Mouse (Mus musculus): ENCODE measurements at regions not wholly inside any gene's neighbourhood (a gene's known extent, or its start where the extent isn't known, plus 50 kb on each side); places are given as distances from the start of the nearest gene placed in this dataset.
A peak's percentile ranks its signal among the peaks of the same experiment; 100 is the strongest.
"Not testable (repeated sequence)": the region's sequence is repeated elsewhere in the genome, so short reads cannot be mapped to it uniquely, and the experiment has no call there.

- Histone ChIP-seq H3K9ac (no peak overlapping the region), H3K9me3 (ENCODE audit: control insufficient read depth, low read length) (no peaks in the 10 kb centered on the region), H3K27me3 (ENCODE audit: control insufficient read depth, insufficient read depth, low read length) (no peaks in the 10 kb centered on the region), H3K4me2 (replicated peaks) (no peak overlapping the region), H3K27ac (no peak overlapping the region), H3K4me1 (replicated peaks; ENCODE audit: control insufficient read depth, insufficient read depth, low read length) (peaks cover 29% of the 10 kb centered on the region), H3K36me3 (replicated peaks; ENCODE audit: control insufficient read depth, insufficient read depth) (no peaks in the 10 kb centered on the region), H3K4me3 (replicated peaks; ENCODE audit: low read length) (no peak overlapping the region)
- WGBS, result 55% methylated on average over 9 of the region's 9 CpGs
- ATAC-seq (ENCODE audit: low FRiP score) (no peak), DNase-seq (ENCODE audit: low spot score) (no peak)
Observed at GRCm38 (mm10) chr4:131161501-131161900, 217.3 kb downstream of the Matn1 start.

- no peak overlapping the region for H3K4me3 ChIP-seq (replicated peaks; ENCODE audit: low read length)
- H3K9me3 ChIP-seq (ENCODE audit: control insufficient read depth, low read length), result no peaks in the 10 kb centered on the region
- no peak for ATAC-seq (ENCODE audit: low FRiP score)
- no peak overlapping the region for H3K27ac ChIP-seq
- no peak overlapping the region for H3K9ac ChIP-seq
- H3K4me2 ChIP-seq (replicated peaks), result no peak overlapping the region
- no peaks in the 10 kb centered on the region for H3K36me3 ChIP-seq (replicated peaks; ENCODE audit: control insufficient read depth, insufficient read depth)
- H3K4me1 ChIP-seq (replicated peaks; ENCODE audit: control insufficient read depth, insufficient read depth, low read length), result peaks cover 29% of the 10 kb centered on the region
- WGBS, result 18% methylated on average over 7 of the region's 7 CpGs
- H3K27me3 ChIP-seq (ENCODE audit: control insufficient read depth, insufficient read depth, low read length), result no peaks in the 10 kb centered on the region
- no peak for DNase-seq (ENCODE audit: low spot score)
Observed at GRCm38 (mm10) chr4:131163782-131164315, 219.7 kb downstream of the Matn1 start.

GRCm38 (mm10) chr4:131166574-131167270 lies 222.5 kb downstream of the Matn1 start:
- no peaks in the 10 kb centered on the region for H3K9me3 ChIP-seq (ENCODE audit: control insufficient read depth, low read length)
- H3K4me1 ChIP-seq (replicated peaks; ENCODE audit: control insufficient read depth, insufficient read depth, low read length), result peaks cover 7% of the 10 kb centered on the region; the same call in 1 of the 2 replicates
- no peak overlapping the region for H3K9ac ChIP-seq
- no peak for DNase-seq (ENCODE audit: low spot score)
- no peak for ATAC-seq (ENCODE audit: low FRiP score)
- no peaks in the 10 kb centered on the region for H3K27me3 ChIP-seq (ENCODE audit: control insufficient read depth, insufficient read depth, low read length)
- no peaks in the 10 kb centered on the region for H3K36me3 ChIP-seq (replicated peaks; ENCODE audit: control insufficient read depth, insufficient read depth)
- H3K4me2 ChIP-seq (replicated peaks), result no peak overlapping the region
- H3K4me3 ChIP-seq (replicated peaks; ENCODE audit: low read length), result no peak overlapping the region
- 81% methylated on average over 9 of the region's 9 CpGs for WGBS
- no peak overlapping the region for H3K27ac ChIP-seq

- 88% methylated on average over 2 of the region's 2 CpGs for WGBS
- ATAC-seq (ENCODE audit: low FRiP score), result no peak
Observed at GRCm38 (mm10) chr4:131167921-131168320, 223.7 kb downstream of the Matn1 start.

GRCm38 (mm10) chr4:131173783-131174460 lies 229.7 kb downstream of the Matn1 start:
- whole genome bisulfite sequencing, result 53% methylated on average over 28 of the region's 28 CpGs
- Histone ChIP-seq H3K9ac (no peak overlapping the region), H3K36me3 (replicated peaks; ENCODE audit: control insufficient read depth, insufficient read depth) (no peaks in the 10 kb centered on the region), H3K4me1 (replicated peaks; ENCODE audit: control insufficient read depth, insufficient read depth, low read length) (no peaks in the 10 kb centered on the region; the same call in 1 of the 2 replicates), H3K27me3 (ENCODE audit: control insufficient read depth, insufficient read depth, low read length) (no peaks in the 10 kb centered on the region), H3K9me3 (ENCODE audit: control insufficient read depth, low read length) (no peaks in the 10 kb centered on the region), H3K27ac (no peak overlapping the region), H3K4me2 (replicated peaks) (peak overlapping the region; percentile 27), H3K4me3 (replicated peaks; ENCODE audit: low read length) (no peak overlapping the region)
- no peak; the same call in 1 of the 2 replicates for ATAC-seq (ENCODE audit: low FRiP score)
- no peak for DNase-seq (ENCODE audit: low spot score)

More at GRCm38 (mm10) chr4:131167921-131168320, 223.7 kb downstream of the Matn1 start:
- H3K4me3 ChIP-seq (replicated peaks; ENCODE audit: low read length), result no peak overlapping the region
- no peak for DNase-seq (ENCODE audit: low spot score)
- H3K27me3 ChIP-seq (ENCODE audit: control insufficient read depth, insufficient read depth, low read length), result no peaks in the 10 kb centered on the region
- H3K9me3 ChIP-seq (ENCODE audit: control insufficient read depth, low read length), result no peaks in the 10 kb centered on the region
- no peaks in the 10 kb centered on the region for H3K36me3 ChIP-seq (replicated peaks; ENCODE audit: control insufficient read depth, insufficient read depth)
- H3K9ac ChIP-seq, result no peak overlapping the region
- no peak overlapping the region for H3K27ac ChIP-seq
- H3K4me2 ChIP-seq (replicated peaks), result no peak overlapping the region
- H3K4me1 ChIP-seq (replicated peaks; ENCODE audit: control insufficient read depth, insufficient read depth, low read length), result peaks cover 6% of the 10 kb centered on the region; the same call in 1 of the 2 replicates

- no peak overlapping the region for H3K4me3 ChIP-seq (replicated peaks; ENCODE audit: low read length)
- no peak overlapping the region for H3K27ac ChIP-seq
- 52% methylated on average over 3 of the region's 3 CpGs for WGBS
- no peak overlapping the region for H3K4me2 ChIP-seq (replicated peaks)
- H3K36me3 ChIP-seq (replicated peaks; ENCODE audit: control insufficient read depth, insufficient read depth), result no peaks in the 10 kb centered on the region
- no peaks in the 10 kb centered on the region for H3K27me3 ChIP-seq (ENCODE audit: control insufficient read depth, insufficient read depth, low read length)
- no peaks in the 10 kb centered on the region; the same call in 1 of the 2 replicates for H3K4me1 ChIP-seq (replicated peaks; ENCODE audit: control insufficient read depth, insufficient read depth, low read length)
- H3K9me3 ChIP-seq (ENCODE audit: control insufficient read depth, low read length), result no peaks in the 10 kb centered on the region
- DNase-seq (ENCODE audit: low spot score) (no peak), ATAC-seq (ENCODE audit: low FRiP score) (no peak)
- H3K9ac ChIP-seq, result no peak overlapping the region
Observed at GRCm38 (mm10) chr4:131176701-131177100, 232.5 kb downstream of the Matn1 start.

- Histone ChIP-seq H3K9ac (no peak overlapping the region), H3K27me3 (ENCODE audit: control insufficient read depth, insufficient read depth, low read length) (no peaks in the 10 kb centered on the region), H3K4me2 (replicated peaks) (no peak overlapping the region), H3K4me3 (replicated peaks; ENCODE audit: low read length) (no peak overlapping the region), H3K4me1 (replicated peaks; ENCODE audit: control insufficient read depth, insufficient read depth, low read length) (no peaks in the 10 kb centered on the region; the same call in 1 of the 2 replicates), H3K36me3 (replicated peaks; ENCODE audit: control insufficient read depth, insufficient read depth) (no peaks in the 10 kb centered on the region), H3K27ac (no peak overlapping the region), H3K9me3 (ENCODE audit: control insufficient read depth, low read length) (no peaks in the 10 kb centered on the region)
- ATAC-seq (ENCODE audit: low FRiP score) (no peak), DNase-seq (ENCODE audit: low spot score) (no peak)
- WGBS, result 69% methylated on average over 6 of the region's 6 CpGs
Observed at GRCm38 (mm10) chr4:131177889-131178288, 233.7 kb downstream of the Matn1 start.

- not testable (repeated sequence) for H3K27me3 ChIP-seq (ENCODE audit: control insufficient read depth, insufficient read depth, low read length); H3K4me2 ChIP-seq (replicated peaks); H3K9me3 ChIP-seq (ENCODE audit: control insufficient read depth, low read length); H3K27ac ChIP-seq; H3K9ac ChIP-seq; H3K4me1 ChIP-seq (replicated peaks; ENCODE audit: control insufficient read depth, insufficient read depth, low read length); H3K4me3 ChIP-seq (replicated peaks; ENCODE audit: low read length); DNase-seq (ENCODE audit: low spot score); H3K36me3 ChIP-seq (replicated peaks; ENCODE audit: control insufficient read depth, insufficient read depth); ATAC-seq (ENCODE audit: low FRiP score)
- WGBS, result 81% methylated on average over 5 of the region's 5 CpGs
Observed at GRCm38 (mm10) chr4:131178642-131179041, 234.5 kb downstream of the Matn1 start.

GRCm38 (mm10) chr4:131188066-131188465 lies 243.9 kb downstream of the Matn1 start:
- ATAC-seq (ENCODE audit: low FRiP score) (no peak), DNase-seq (ENCODE audit: low spot score) (no peak)
- WGBS, result 79% methylated on average over 3 of the region's 3 CpGs
- Histone ChIP-seq H3K9me3 (ENCODE audit: control insufficient read depth, low read length) (no peaks in the 10 kb centered on the region), H3K4me1 (replicated peaks; ENCODE audit: control insufficient read depth, insufficient read depth, low read length) (peaks cover 7% of the 10 kb centered on the region), H3K27ac (no peak overlapping the region), H3K4me3 (replicated peaks; ENCODE audit: low read length) (no peak overlapping the region), H3K27me3 (ENCODE audit: control insufficient read depth, insufficient read depth, low read length) (no peaks in the 10 kb centered on the region), H3K9ac (no peak overlapping the region), H3K4me2 (replicated peaks) (no peak overlapping the region), H3K36me3 (replicated peaks; ENCODE audit: control insufficient read depth, insufficient read depth) (no peaks in the 10 kb centered on the region)

Measured in hindbrain, embryonic 14.5 days (tissue).